Mouse (Mus musculus) neural tube, embryonic 11.5 days (tissue): ENCODE results near the gene Ccl22. TPM values are rescaled to one million over a fixed set of nuclear protein-coding genes. Genes with fewer than 3 reads are reported as not detected.

Experiments
- ATAC-seq: fragments of 200-750 bp; cut with Nextera tagmentation; 2 replicates; pipeline ENCODE4 v1.8.0; 2017; ENCODE audit warnings: moderate number of reproducible peaks, mild to moderate bottlenecking, moderate TSS enrichment, moderate library complexity; ENCODE audit not compliant: insufficient read depth, low FRiP score, low TSS enrichment
- DNase-seq: peaks from one replicate; pipeline ENCODE4 v3.0.0-alpha.2; 2015; ENCODE audit warnings: low spot score
- H3K27ac ChIP-seq: fragments of 300-500 bp; sonication (generic); 2 replicates; pipeline ENCODE4 v1.5.1; 2014; ENCODE audit warnings: low read depth, mild to moderate bottlenecking, low read length
- H3K27me3 ChIP-seq: fragments of 300-500 bp; sonication (generic); 2 replicates; pipeline ENCODE4 v1.6.1; 2014; ENCODE audit warnings: mild to moderate bottlenecking, low read length, mixed read lengths; ENCODE audit not compliant: control insufficient read depth, insufficient read depth
- H3K36me3 ChIP-seq: fragments of 300-500 bp; sonication (generic); 2 replicates; pipeline ENCODE4 v1.6.1; 2014; ENCODE audit warnings: mild to moderate bottlenecking, low read length, moderate library complexity, mixed read lengths; ENCODE audit not compliant: control insufficient read depth, insufficient read depth
- H3K4me1 ChIP-seq: fragments of 300-500 bp; sonication (generic); 2 replicates; pipeline ENCODE4 v1.6.1; 2014; ENCODE audit warnings: low read length, mixed read lengths; ENCODE audit not compliant: control insufficient read depth, insufficient read depth
- H3K4me2 ChIP-seq: fragments of 300-500 bp; sonication (generic); 2 replicates; pipeline ENCODE4 v1.6.1; 2014; ENCODE audit warnings: low read depth, mild to moderate bottlenecking, moderate library complexity
- H3K4me3 ChIP-seq: fragments of 300-500 bp; sonication (generic); 2 replicates; pipeline ENCODE4 v1.5.1; 2014; ENCODE audit warnings: low read depth, low read length
- H3K9ac ChIP-seq: fragments of 300-500 bp; sonication (generic); 2 replicates; pipeline ENCODE4 v1.6.1; 2014; ENCODE audit warnings: mild to moderate bottlenecking, low read length
- H3K9me3 ChIP-seq: fragments of 300-500 bp; sonication (generic); 2 replicates; pipeline ENCODE4 v1.6.1; 2016; ENCODE audit warnings: low read length; ENCODE audit not compliant: control insufficient read depth
- WGBS: fragments of 180-500 bp; shearing (Covaris S2); extraction: QIAGEN DNeasy Blood & Tissue Kit; methylation state at CpG from one replicate; pipeline ENCODE4 v1.1.7; 2014; 5-methylcytosine and 5-hydroxymethylcytosine counted together
- polyA plus RNA-seq: library from polyadenylated mRNA; unstranded; fragments of >200 nt; fragmentation: Nextera tagmentation; extraction: Ambion mirVana; gene quantifications from 2 replicates; pipeline ENCODE4 v1.2.1, GENCODE M21; 2014

Ccl22 gene
- polyA plus RNA-seq, 1 experiment from 2014 or later, result not detected

- no peak for ATAC-seq
- no peaks in the 10 kb centered on the region for H3K9me3 ChIP-seq
- peaks cover under 1% of the 10 kb centered on the region; the same call in 1 of the 2 replicates for H3K4me1 ChIP-seq
- no peak overlapping the region for H3K9ac ChIP-seq
- H3K4me2 ChIP-seq, result no peak overlapping the region
- H3K27me3 ChIP-seq, result 0 out of 2 replicates have a peak, but pooled peaks cover under 1% of the 10 kb centered on the region
- 0 out of 2 replicates have a peak overlapping the region, but pooled peaks have one; percentile 14 for H3K27ac ChIP-seq
- H3K36me3 ChIP-seq, result no peaks in the 10 kb centered on the region
- no peak for DNase-seq
- no peak overlapping the region for H3K4me3 ChIP-seq
- 76% methylated on average over 10 of the region's 10 CpGs for WGBS
Observed at GRCm38 (mm10) chr8:94778895-94779533, 33.6 kb downstream of the Ccl22 start.

DNA sequence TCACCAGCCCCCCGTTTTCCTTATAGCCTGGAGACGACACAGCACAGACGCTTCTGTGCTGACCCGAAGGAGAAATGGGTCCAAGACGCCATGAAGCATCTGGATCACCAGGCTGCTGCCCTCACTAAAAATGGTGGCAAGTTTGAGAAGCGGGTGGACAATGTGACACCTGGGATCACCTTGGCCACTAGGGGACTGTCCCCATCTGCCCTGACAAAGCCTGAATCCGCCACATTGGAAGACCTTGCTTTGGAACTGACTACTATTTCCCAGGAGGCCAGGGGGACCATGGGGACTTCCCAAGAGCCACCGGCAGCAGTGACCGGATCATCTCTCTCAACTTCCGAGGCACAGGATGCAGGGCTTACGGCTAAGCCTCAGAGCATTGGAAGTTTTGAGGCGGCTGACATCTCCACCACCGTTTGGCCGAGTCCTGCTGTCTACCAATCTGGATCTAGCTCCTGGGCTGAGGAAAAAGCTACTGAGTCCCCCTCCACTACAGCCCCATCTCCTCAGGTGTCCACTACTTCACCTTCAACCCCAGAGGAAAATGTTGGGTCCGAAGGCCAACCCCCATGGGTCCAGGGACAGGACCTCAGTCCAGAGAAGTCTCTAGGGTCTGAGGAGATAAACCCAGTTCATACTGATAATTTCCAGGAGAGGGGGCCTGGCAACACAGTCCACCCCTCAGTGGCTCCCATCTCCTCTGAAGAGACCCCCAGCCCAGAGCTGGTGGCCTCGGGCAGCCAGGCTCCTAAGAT lies 34.3 kb downstream of the Ccl22 start:
- H3K27me3 ChIP-seq, result no peaks in the 10 kb centered on the region
- no peak for DNase-seq
- H3K4me2 ChIP-seq, result no peak overlapping the region
- H3K27ac ChIP-seq, result no peak overlapping the region
- no peak overlapping the region for H3K4me3 ChIP-seq
- no peaks in the 10 kb centered on the region for H3K36me3 ChIP-seq
- WGBS, result 92% methylated on average over 16 of the region's 16 CpGs
- H3K9me3 ChIP-seq, result no peaks in the 10 kb centered on the region
- H3K9ac ChIP-seq, result no peak overlapping the region
- ATAC-seq, result no peak
- no peaks in the 10 kb centered on the region for H3K4me1 ChIP-seq

DNA sequence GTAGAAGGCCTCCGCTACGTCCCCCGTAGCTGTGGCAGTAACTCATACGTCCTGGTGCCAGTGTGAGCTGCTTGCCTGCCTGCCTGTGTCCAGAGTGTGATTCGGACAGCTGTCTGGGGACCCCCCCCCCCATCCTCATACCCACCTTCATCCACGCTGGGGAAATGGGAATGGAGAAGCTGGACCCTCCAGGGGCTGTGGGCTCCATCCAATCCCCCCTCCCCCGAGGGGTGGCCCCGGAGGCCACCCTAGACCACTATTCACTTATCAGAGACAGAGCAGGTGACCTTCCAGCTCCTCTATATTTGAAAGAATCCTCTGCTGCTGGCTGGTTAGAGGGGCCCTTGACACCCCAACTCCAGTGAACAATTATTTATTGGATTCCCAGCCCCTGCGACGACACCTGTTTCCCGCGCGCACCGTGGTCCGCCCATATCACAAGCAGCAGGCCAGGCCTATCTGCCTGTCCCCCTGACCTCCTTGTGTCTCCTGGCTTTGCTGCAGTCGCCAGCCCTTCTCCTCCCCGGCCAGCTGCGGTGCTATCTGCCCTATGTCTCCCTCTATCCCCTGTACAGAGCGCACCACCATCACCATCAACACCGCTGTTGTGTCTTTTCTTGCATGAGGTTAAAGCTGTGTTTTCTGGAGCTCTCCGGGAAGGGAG lies 35.2 kb downstream of the Ccl22 start:
- DNase-seq (no peak), ATAC-seq (no peak)
- no peaks in the 10 kb centered on the region for H3K27me3 ChIP-seq
- no peaks in the 10 kb centered on the region for H3K9me3 ChIP-seq
- H3K4me1 ChIP-seq, result no peaks in the 10 kb centered on the region
- WGBS, result 81% methylated on average over 21 of the region's 21 CpGs
- H3K9ac ChIP-seq, result no peak overlapping the region
- no peaks in the 10 kb centered on the region for H3K36me3 ChIP-seq
- H3K4me3 ChIP-seq, result no peak overlapping the region
- H3K27ac ChIP-seq, result no peak overlapping the region
- H3K4me2 ChIP-seq, result no peak overlapping the region

DNA sequence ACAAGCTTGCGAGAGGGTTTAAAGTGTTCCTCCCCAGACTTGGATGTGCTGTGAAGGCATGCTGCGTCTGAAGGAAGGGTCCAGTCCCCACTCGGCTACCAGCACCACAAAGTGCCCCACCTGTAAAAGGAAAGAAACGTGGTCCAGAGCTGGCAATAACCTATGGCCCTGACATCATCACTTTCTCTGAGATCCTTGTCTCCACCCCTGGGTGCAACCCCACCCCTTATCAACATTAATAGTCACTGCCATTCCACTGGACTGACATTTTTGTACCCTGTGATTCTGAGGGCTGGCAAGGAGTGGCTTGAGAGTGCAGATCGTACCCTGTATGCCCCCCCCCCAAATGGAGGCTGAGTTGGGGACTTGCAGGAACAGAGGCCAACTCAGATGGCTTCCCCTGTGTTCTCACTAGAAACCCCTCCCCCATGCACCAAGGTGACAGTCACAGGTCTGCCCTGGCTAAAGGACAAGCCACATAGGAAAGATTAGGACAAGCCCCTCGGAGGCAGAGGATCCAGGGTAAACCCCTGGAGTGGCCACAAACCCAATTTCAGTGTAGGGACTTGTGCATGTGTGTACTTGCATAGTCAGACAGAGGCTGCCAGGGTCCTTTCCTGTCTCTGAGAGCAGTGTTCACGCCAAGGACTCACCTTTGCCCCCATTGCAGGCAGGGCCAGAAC lies 35.9 kb downstream of the Ccl22 start:
- H3K4me1 ChIP-seq, result no peaks in the 10 kb centered on the region
- DNase-seq, result no peak
- H3K4me3 ChIP-seq, result no peak overlapping the region
- H3K4me2 ChIP-seq, result no peak overlapping the region
- no peaks in the 10 kb centered on the region for H3K36me3 ChIP-seq
- H3K9me3 ChIP-seq, result no peaks in the 10 kb centered on the region
- no peak for ATAC-seq
- H3K27me3 ChIP-seq, result no peaks in the 10 kb centered on the region
- WGBS, result 65% methylated on average over 7 of the region's 7 CpGs
- H3K27ac ChIP-seq, result no peak overlapping the region
- H3K9ac ChIP-seq, result no peak overlapping the region

- 10% methylated on average over 9 of the region's 11 CpGs for WGBS
- no peak overlapping the region for H3K9ac ChIP-seq
- no peaks in the 10 kb centered on the region for H3K4me1 ChIP-seq
- DNase-seq (no peak), ATAC-seq (no peak)
- H3K36me3 ChIP-seq, result no peaks in the 10 kb centered on the region
- no peaks in the 10 kb centered on the region for H3K9me3 ChIP-seq
- no peaks in the 10 kb centered on the region for H3K27me3 ChIP-seq
- no peak overlapping the region for H3K27ac ChIP-seq
- H3K4me2 ChIP-seq, result no peak overlapping the region
- no peak overlapping the region for H3K4me3 ChIP-seq
Observed at GRCm38 (mm10) chr8:94781838-94782235, 36.4 kb downstream of the Ccl22 start.

DNA sequence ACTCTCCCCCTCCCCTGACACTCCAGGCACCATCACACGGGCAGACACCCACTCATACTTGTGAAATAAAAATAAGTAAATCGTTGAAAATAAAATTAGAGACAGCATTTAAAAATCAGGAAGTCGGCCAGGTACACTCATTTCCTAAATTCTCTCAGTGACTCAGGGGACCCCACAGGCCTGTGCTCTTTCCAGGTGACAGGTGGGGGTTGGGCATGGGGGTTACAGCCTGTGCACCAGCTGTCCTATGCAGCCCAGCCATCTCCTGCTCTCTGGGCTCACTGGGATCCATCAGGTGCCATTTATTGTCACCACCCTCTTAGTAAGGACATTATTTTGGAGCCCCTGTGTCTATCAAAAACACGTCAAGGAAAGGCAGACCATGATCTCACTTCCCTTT lies 38.5 kb downstream of the Ccl22 start:
- H3K4me1 ChIP-seq, result no peaks in the 10 kb centered on the region
- DNase-seq, result no peak
- H3K9ac ChIP-seq, result no peak overlapping the region
- no peaks in the 10 kb centered on the region for H3K36me3 ChIP-seq
- 82% methylated on average over 4 of the region's 4 CpGs for WGBS
- no peak overlapping the region for H3K4me2 ChIP-seq
- no peak for ATAC-seq
- no peaks in the 10 kb centered on the region for H3K9me3 ChIP-seq
- H3K27me3 ChIP-seq, result no peaks in the 10 kb centered on the region
- no peak overlapping the region for H3K4me3 ChIP-seq
- H3K27ac ChIP-seq, result no peak overlapping the region

- WGBS, result 80% methylated on average over 12 of the region's 12 CpGs
- no peaks in the 10 kb centered on the region for H3K36me3 ChIP-seq
- H3K27ac ChIP-seq, result no peak overlapping the region
- ATAC-seq, result no peak
- no peak overlapping the region for H3K4me2 ChIP-seq
- H3K27me3 ChIP-seq, result no peaks in the 10 kb centered on the region
- no peak overlapping the region for H3K9ac ChIP-seq
- no peak overlapping the region for H3K4me3 ChIP-seq
- no peaks in the 10 kb centered on the region for H3K4me1 ChIP-seq
- no peak for DNase-seq
- no peaks in the 10 kb centered on the region for H3K9me3 ChIP-seq
Observed at GRCm38 (mm10) chr8:94785247-94785985, 40.0 kb downstream of the Ccl22 start.

- Histone ChIP-seq H3K4me1 (no peaks in the 10 kb centered on the region), H3K27ac (no peak overlapping the region), H3K4me2 (no peak overlapping the region), H3K36me3 (no peaks in the 10 kb centered on the region), H3K27me3 (no peaks in the 10 kb centered on the region), H3K9ac (no peak overlapping the region), H3K9me3 (no peaks in the 10 kb centered on the region), H3K4me3 (no peak overlapping the region)
- 75% methylated on average over 6 of the region's 6 CpGs for WGBS
- ATAC-seq (no peak), DNase-seq (no peak)
Observed at GRCm38 (mm10) chr8:94785995-94786595, 40.7 kb downstream of the Ccl22 start.
